In genomic region chr4:28944237-28944636, GRCm38 (mm10) we compare ENCODE assay signal across 24 mouse cellular contexts.
A peak's percentile ranks its signal among the peaks of the same experiment; 100 is the strongest.
DNase-seq lines count a peak whose midpoint lies in the region; ATAC-seq and TF ChIP-seq lines count a peak whose summit lies in the region.
"Had no signal": no experiment of that assay in that cellular context is flagged by ENCODE, and none has a peak within 500 bp of the region (broad histone marks: within the 10 kb centered on the region; RNA-seq: fewer than 3 reads in every experiment).

No protein-coding gene starts in this region.

- no peak for TF ChIP-seq POLR2A in lung, adult 2 months (IDR thresholded peaks at IDR 0.05; ENCODE audit: borderline replicate concordance, extremely low read depth, low read depth, low read length)

- intact Hi-C loops in heart, postnatal 10 days (cut with DNase I), result no loop called here
- intact Hi-C loops in left cerebral cortex, postnatal 14 days (cut with DNase I), result no loop called here

- no peak for TF ChIP-seq CTCF in lung, adult 2 months (IDR thresholded peaks at IDR 0.05; ENCODE audit: insufficient read depth, low read length)

- ATAC-seq in common myeloid progenitor, adult 5-6 weeks (replicated peaks; ENCODE audit: low read depth, poor library complexity, severe bottlenecking), result peak; percentile 99
- ATAC-seq in megakaryocyte progenitor cell, adult 5-6 weeks (replicated peaks; ENCODE audit: poor library complexity), result peak; percentile 97
- ATAC-seq: forebrain, embryonic 16.5 days; inflammation-experienced regulatory T-cells, adult 6 months had no signal

- peak; percentile 38 for DNase-seq in lung, postnatal 36 days
- no peak for DNase-seq in lung, adult 2 months
- DNase-seq in urinary bladder, adult 2 months (ENCODE audit: low spot score), result no peak
- DNase-seq in heart, postnatal 10 days, result no peak
- no peak for DNase-seq in left cerebral cortex, postnatal 14 days (ENCODE audit: low spot score in 2 of 2)
- DNase-seq: adrenal gland, postnatal 14 days; cerebellum, adult 11 months; cerebellum, adult 9-11 months; gastrocnemius, postnatal 10 days; heart, adult 11 months; kidney, adult 2 months; kidney, postnatal 10 days; lung, embryonic 14.5 days; right cerebral cortex, postnatal 4 days; thymus, postnatal 14 days had no signal

- 62% methylated on average over 6 of the region's 6 CpGs for WGBS in lung, adult 2 months

- no peak overlapping the region for H3K4me3 ChIP-seq in lung, adult 2 months (replicated peaks; ENCODE audit: extremely low read depth, low read depth, low read length)
- H3K4me3 ChIP-seq: forebrain, embryonic 10.5 days; heart, embryonic 13.5 days; midbrain, embryonic 12.5 days; myocyte; neural tube, embryonic 13.5 days had no signal

- no peaks in the 10 kb centered on the region for H3K4me1 ChIP-seq in lung, adult 2 months (ENCODE audit: control insufficient read depth, insufficient read depth, low read length)
- H3K4me1 ChIP-seq: forebrain, embryonic 10.5 days; heart, embryonic 13.5 days; midbrain, embryonic 12.5 days had no signal
